Mouse (Mus musculus) adrenal gland, postnatal 4 days (tissue): ENCODE data around the gene Adipor2. TPM values are rescaled to one million over a fixed set of nuclear protein-coding genes. Genes with fewer than 3 reads are reported as not detected.

ENCODE experiments used
- DNase-seq, 2 experiments: peaks; one replicate each; pipeline ENCODE4 v3.0.0; 2021 to 2022; ENCODE audit warnings: low spot score in 2 of 2, mixed read lengths in 2 of 2
- total RNA-seq, 2 experiments: library from RNA; stranded (reverse); gene quantifications; 2 replicates each; pipeline ENCODE4 v1.2.3; 2021

The Adipor2 gene
- total RNA-seq, 2 experiments from 2014 or later: 141 to 151 TPM

- DNase-seq: peak in 1 of 2 experiments; percentile 25
Observed at GRCm38 (mm10) chr6:119320481-119320880, 97.0 kb downstream of the Adipor2 start.

- DNase-seq: no peak
Observed at GRCm38 (mm10) chr6:119319358-119319757, 98.1 kb downstream of the Adipor2 start.

- DNase-seq: no peak
Observed at GRCm38 (mm10) chr6:119318732-119319131, 98.8 kb downstream of the Adipor2 start.

- DNase-seq: no peak
Observed at GRCm38 (mm10) chr6:119314751-119315476, 102.6 kb downstream of the Adipor2 start.

- no peak for DNase-seq
Observed at GRCm38 (mm10) chr6:119313588-119314375, 103.7 kb downstream of the Adipor2 start.

- DNase-seq: no peak
Observed at GRCm38 (mm10) chr6:119313096-119313495, 104.4 kb downstream of the Adipor2 start.

GRCm38 (mm10) chr6:119312381-119312780, 105.1 kb downstream of the Adipor2 start:
- DNase-seq: no peak

- DNase-seq: no peak
Observed at GRCm38 (mm10) chr6:119310176-119310575, 107.3 kb downstream of the Adipor2 start.

- DNase-seq: no peak
Observed at GRCm38 (mm10) chr6:119307867-119308413, 109.6 kb downstream of the Adipor2 start.

GRCm38 (mm10) chr6:119303331-119303730, 114.2 kb downstream of the Adipor2 start:
- DNase-seq: no peak

Other genes with a start within 250 kb of the Adipor2 start
- gene Dcp1b, start 242.5 kb downstream of the Adipor2 start, total RNA-seq: 10 to 100 TPM; 17.8 to 21.3 TPM
- gene Cacna1c, start 221.3 kb downstream of the Adipor2 start, total RNA-seq: 10 to 100 TPM; 71.6 to 78.9 TPM
- gene Cacna2d4, start 181.2 kb downstream of the Adipor2 start, total RNA-seq: under 1 TPM; 0.20 to 0.59 TPM
- under 1 TPM; 0.25 to 0.87 TPM for gene Lrtm2, start 86.9 kb downstream of the Adipor2 start, total RNA-seq
- 10 to 100 TPM; 40.1 to 41.9 TPM for gene Fbxl14, start 62.0 kb upstream of the Adipor2 start, total RNA-seq
- gene Wnt5b, start 126.6 kb upstream of the Adipor2 start, total RNA-seq: 1 to 10 TPM; 4.5 to 6.2 TPM